Mouse (Mus musculus): ENCODE measurements around the gene Ttc39d. TPM values are rescaled to one million over a fixed set of nuclear protein-coding genes. Genes with fewer than 3 reads are reported as not detected.
A peak's percentile ranks its signal among the peaks of the same experiment; 100 is the strongest.
"Not testable (repeated sequence)": the region's sequence is repeated elsewhere in the genome, so short reads cannot be mapped to it uniquely, and the experiment has no call there.

Ttc39d gene
- polyA plus RNA-seq, 1 experiment: not detected

DNA sequence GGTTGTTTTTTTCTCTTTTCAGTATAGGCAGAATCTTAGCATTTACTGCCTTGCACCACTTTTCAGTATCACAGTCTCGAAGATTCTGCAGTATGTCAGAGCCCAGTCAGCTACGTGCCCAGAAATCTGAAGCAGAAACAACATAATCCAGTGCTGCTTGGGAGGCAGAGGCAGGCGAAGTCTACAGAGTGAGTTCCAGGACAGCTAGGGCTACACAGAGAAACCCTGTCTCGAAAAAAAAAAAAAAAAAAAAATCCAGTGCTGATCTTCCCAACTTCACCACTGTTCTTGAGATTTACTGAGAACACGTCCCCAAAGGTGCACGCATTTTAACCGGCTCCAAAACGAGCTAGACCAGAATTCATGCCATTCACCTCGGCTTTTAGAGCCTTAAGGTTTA, 16.6 kb downstream of the Ttc39d start:
- Histone ChIP-seq H3K4me3 (ENCODE audit: insufficient read depth, low read length) (peak overlapping the region; percentile 71), H3K27ac (ENCODE audit: insufficient read depth, low read depth, low read length) (peak overlapping the region; percentile 30; the same call in 1 of the 2 replicates), H3K4me1 (ENCODE audit: control insufficient read depth, insufficient read depth, low read length) (no peaks in the 10 kb centered on the region)
- TF ChIP-seq POLR2A (IDR thresholded peaks at IDR 0.05; ENCODE audit: borderline replicate concordance, low read depth, low read length): no peak
- no peak for TF ChIP-seq CTCF (IDR thresholded peaks at IDR 0.05; ENCODE audit: low read depth, low read length)

DNA sequence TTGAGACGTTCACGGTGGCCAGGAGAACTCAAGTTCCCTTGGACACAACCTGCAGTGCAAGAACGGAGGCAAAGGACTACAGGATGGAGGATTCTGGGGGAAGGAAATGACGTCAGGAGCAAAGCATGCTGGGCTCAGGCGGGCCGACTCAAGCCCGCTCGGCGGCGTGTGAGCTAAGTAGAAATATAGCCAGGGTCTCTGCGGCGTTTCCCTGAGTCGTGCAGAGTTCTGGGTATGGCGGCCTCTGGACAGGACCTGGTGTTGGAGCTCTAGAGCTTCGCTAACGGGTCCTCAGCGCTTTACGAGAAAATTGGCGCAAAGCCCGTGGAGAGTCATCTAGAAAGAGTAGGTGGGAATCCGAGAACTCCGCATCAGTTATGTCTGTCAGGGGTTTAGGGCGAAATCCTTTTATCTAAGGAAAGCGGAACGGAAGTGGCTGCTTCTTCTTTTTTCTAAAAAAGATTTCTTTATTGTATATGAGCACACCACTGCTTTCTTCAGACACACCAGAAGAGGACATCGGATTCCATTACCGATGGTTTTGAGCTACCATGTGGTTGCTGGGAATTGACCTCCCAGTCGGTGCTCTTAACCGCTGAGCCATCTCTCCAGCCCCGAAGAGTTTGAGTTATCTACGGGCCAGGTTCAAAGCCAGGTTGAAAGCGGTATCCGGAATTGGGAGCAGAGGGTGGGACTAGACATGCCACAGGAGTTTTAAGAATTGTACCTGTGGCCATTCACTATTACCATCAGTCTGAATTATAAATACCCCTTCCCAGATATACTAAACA, 17.3 kb downstream of the Ttc39d start, which contains the start of gene Gemin6:
Gene Gemin6 (plus strand): TSS at position 116 of the 791 bp plus-strand sequence.
- peak within 1 kb of the TSS; percentile 71 for H3K4me3 ChIP-seq (ENCODE audit: insufficient read depth, low read length)
- TF ChIP-seq POLR2A (IDR thresholded peaks at IDR 0.05; ENCODE audit: borderline replicate concordance, low read depth, low read length): peak; percentile 76; the same call in 1 of the 2 replicates
- no peak for TF ChIP-seq CTCF (IDR thresholded peaks at IDR 0.05; ENCODE audit: low read depth, low read length)
- peak within 1 kb of the TSS; percentile 70 for H3K27ac ChIP-seq (ENCODE audit: insufficient read depth, low read depth, low read length)
- 0 out of 2 replicates have a peak, but pooled peaks cover 4% of the 10 kb centered on the region for H3K4me1 ChIP-seq (ENCODE audit: control insufficient read depth, insufficient read depth, low read length)

DNA sequence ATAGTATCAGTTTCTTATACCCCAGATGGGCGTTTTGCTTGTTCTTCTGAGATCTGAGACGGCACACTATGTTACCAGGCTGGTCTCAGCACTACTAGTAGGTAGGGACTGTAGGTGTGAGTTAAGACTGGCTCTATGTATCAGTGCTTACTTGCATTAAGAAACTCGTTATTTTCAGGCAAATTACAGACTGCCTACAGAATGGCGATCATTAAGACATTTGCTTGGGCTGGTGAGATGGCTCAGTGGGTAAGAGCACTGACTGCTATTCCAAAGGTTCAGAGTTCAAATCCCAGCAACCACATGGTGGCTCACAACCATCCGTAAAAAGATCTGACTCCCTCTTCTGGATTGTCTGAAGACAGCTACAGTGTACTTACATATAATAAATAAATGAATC, 17.9 kb downstream of the Ttc39d start:
- Histone ChIP-seq H3K27ac (ENCODE audit: insufficient read depth, low read depth, low read length) (peak overlapping the region; percentile 70; the same call in 1 of the 2 replicates), H3K4me3 (ENCODE audit: insufficient read depth, low read length) (peak overlapping the region; percentile 71)
- H3K4me1 ChIP-seq (ENCODE audit: control insufficient read depth, insufficient read depth, low read length): not testable (repeated sequence)

DNA sequence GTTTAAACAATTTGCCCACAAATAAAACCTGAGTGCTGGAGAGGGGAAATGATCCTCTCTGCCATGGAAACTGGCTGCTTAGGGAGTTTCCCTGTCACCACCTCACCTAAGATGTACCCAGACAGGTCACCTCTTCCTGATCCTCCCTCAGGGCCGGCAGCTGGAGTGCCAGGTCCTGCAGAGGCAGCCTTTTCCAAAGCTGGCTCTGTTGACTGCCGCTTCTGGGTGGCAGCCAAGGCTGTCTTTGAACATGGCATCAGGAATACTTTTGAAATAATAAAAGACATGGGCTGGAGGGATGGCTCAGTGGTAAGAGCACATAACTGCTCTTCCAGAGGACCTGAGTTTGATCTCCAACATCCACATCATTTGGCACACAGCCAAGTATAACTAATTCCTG, 22.1 kb downstream of the Ttc39d start:
- TF ChIP-seq POLR2A (IDR thresholded peaks at IDR 0.05; ENCODE audit: borderline replicate concordance, low read depth, low read length) (no peak), CTCF (IDR thresholded peaks at IDR 0.05; ENCODE audit: low read depth, low read length) (no peak)
- peaks cover 9% of the 10 kb centered on the region for H3K4me1 ChIP-seq (ENCODE audit: control insufficient read depth, insufficient read depth, low read length)

DNA sequence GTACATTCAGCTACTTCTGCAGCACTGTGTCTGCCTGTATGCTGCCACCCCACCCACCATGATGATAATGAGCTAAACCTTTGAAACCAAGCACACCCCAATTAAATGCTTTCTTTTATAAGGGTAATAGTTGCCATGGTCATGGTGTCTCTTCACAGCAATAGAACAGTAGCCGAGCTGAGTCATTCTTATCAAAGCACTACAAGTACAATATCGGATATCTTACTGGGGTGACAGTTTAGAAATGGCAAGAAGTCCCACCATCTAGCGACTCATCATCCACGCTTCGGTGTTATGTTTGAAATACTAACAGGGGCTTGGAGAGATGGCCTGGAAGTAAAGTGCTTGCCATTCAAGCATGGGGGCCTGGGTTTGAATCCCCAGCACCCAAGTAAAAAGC, 26.6 kb downstream of the Ttc39d start:
- H3K4me1 ChIP-seq (ENCODE audit: control insufficient read depth, insufficient read depth, low read length): peaks cover 29% of the 10 kb centered on the region
- TF ChIP-seq POLR2A (IDR thresholded peaks at IDR 0.05; ENCODE audit: borderline replicate concordance, low read depth, low read length): no peak

More for the DNA sequence above, 22.1 kb downstream of the Ttc39d start:
- Histone ChIP-seq H3K4me3 (ENCODE audit: insufficient read depth, low read length) (no peak overlapping the region), H3K27ac (ENCODE audit: insufficient read depth, low read depth, low read length) (no peak overlapping the region)

DNA sequence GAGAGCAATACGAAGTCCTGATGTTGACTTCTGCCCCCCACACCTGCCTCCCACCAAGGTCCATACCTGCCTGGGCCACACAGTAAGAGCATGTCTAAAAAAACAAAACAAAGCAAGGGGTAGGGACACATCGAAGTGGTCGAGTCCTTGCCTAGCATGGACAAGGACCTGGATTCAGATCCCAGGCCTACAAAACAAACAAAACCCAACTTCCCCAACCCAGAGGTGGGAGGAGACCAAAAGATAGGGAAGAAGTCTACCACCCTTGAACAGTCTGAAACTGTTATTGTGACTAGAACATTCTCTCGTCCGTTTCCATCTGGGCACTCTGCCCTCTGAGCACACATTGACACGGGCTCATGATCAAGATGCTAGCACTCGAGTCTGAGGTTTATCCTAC, 27.1 kb downstream of the Ttc39d start:
- Histone ChIP-seq H3K4me1 (ENCODE audit: control insufficient read depth, insufficient read depth, low read length) (peaks cover 26% of the 10 kb centered on the region), H3K4me3 (ENCODE audit: insufficient read depth, low read length) (no peak overlapping the region), H3K27ac (ENCODE audit: insufficient read depth, low read depth, low read length) (no peak overlapping the region)
- TF ChIP-seq POLR2A (IDR thresholded peaks at IDR 0.05; ENCODE audit: borderline replicate concordance, low read depth, low read length) (no peak), CTCF (IDR thresholded peaks at IDR 0.05; ENCODE audit: low read depth, low read length) (no peak)

More for the DNA sequence above, 26.6 kb downstream of the Ttc39d start:
- no peak overlapping the region for H3K27ac ChIP-seq (ENCODE audit: insufficient read depth, low read depth, low read length)
- H3K4me3 ChIP-seq (ENCODE audit: insufficient read depth, low read length): no peak overlapping the region

DNA sequence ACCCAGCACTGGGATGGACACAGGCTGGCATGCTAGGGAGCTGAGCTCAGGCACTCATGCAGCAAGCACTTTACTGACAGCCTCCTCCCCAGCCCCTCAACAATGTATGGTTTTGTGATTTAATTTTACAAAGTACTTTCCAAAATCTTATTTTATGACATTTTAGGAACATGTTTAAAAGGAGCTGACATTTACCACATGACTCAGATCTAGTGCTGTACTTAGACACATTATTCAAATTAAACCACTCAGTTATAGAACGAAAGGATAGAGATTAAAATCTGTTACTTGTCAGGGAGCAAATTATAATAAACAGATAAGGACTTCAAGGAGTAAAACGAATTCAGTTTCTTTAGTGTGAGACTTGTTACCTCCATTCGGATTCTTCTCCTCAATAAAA, 28.2 kb downstream of the Ttc39d start:
- no peak overlapping the region for H3K27ac ChIP-seq (ENCODE audit: insufficient read depth, low read depth, low read length)
- no peak overlapping the region for H3K4me3 ChIP-seq (ENCODE audit: insufficient read depth, low read length)
- peaks cover 23% of the 10 kb centered on the region for H3K4me1 ChIP-seq (ENCODE audit: control insufficient read depth, insufficient read depth, low read length)
- TF ChIP-seq POLR2A (IDR thresholded peaks at IDR 0.05; ENCODE audit: borderline replicate concordance, low read depth, low read length) (no peak), CTCF (IDR thresholded peaks at IDR 0.05; ENCODE audit: low read depth, low read length) (no peak)

DNA sequence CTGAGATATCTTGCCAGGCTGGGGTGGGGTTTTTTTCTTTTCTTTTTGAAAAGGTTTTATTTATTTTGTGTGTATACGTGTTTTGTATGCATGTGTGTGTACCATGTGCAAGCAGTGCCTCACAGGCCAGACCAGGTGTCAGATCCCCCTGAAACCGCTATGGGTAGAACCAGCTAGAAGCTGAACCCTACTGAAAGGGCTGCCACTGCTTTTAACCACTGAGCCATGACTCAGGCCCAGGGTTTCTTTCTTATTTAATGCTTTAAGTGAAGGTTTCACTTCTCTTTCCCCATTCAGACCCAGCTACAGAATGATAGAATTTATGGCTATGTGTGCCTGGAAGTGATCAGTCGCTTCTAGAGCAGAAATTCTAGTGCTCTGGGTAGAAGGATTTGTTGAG, 29.5 kb downstream of the Ttc39d start:
- Histone ChIP-seq H3K4me1 (ENCODE audit: control insufficient read depth, insufficient read depth, low read length) (peaks cover 23% of the 10 kb centered on the region), H3K27ac (ENCODE audit: insufficient read depth, low read depth, low read length) (peak overlapping the region; percentile 56), H3K4me3 (ENCODE audit: insufficient read depth, low read length) (no peak overlapping the region)
- no peak for TF ChIP-seq POLR2A (IDR thresholded peaks at IDR 0.05; ENCODE audit: borderline replicate concordance, low read depth, low read length)
- TF ChIP-seq CTCF (IDR thresholded peaks at IDR 0.05; ENCODE audit: low read depth, low read length): no peak

DNA sequence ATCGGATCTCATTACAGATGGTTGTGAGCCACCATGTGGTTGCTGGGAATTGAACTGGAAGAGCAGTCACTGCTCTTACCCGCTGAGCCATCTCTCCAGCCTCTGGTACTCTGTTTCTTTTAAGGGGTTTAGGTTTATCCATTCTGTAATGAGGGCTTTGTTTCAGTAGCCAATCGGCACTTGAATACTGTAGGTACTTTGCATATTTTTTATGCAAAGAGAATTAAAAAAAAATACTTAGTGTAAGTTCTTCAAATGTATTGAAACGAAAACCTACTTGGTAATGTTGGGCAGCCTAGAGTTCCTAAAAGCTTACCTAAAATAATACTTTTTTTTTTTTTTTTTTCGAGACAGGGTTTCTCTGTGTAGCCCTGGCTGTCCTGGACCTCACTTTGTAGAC, 30.2 kb downstream of the Ttc39d start:
- peaks cover 23% of the 10 kb centered on the region for H3K4me1 ChIP-seq (ENCODE audit: control insufficient read depth, insufficient read depth, low read length)
- TF ChIP-seq CTCF (IDR thresholded peaks at IDR 0.05; ENCODE audit: low read depth, low read length): no peak
- TF ChIP-seq POLR2A (IDR thresholded peaks at IDR 0.05; ENCODE audit: borderline replicate concordance, low read depth, low read length): no peak
- no peak overlapping the region for H3K4me3 ChIP-seq (ENCODE audit: insufficient read depth, low read length)
- H3K27ac ChIP-seq (ENCODE audit: insufficient read depth, low read depth, low read length): no peak overlapping the region

DNA sequence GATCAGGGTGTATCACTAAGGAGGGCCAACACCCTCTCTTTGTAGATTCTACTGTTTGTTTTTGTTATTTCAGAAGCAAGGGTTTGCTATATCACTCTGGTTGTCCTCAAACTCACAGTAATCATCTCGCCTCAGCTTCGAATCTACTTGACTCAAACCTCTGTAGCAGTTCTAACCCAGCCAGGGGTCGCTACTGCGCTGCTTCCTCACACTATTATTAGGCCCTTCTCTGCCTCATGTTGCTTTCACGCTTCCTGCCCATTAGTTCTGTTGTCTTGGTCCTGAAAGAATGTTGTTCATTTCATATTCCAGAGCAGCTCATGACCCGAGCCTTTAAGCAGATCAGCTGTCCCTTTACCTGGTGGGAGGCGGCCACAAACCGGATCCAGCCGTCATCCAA, 34.3 kb downstream of the Ttc39d start:
- TF ChIP-seq POLR2A (IDR thresholded peaks at IDR 0.05; ENCODE audit: borderline replicate concordance, low read depth, low read length): no peak
- TF ChIP-seq CTCF (IDR thresholded peaks at IDR 0.05; ENCODE audit: low read depth, low read length): no peak
- no peak overlapping the region for H3K27ac ChIP-seq (ENCODE audit: insufficient read depth, low read depth, low read length)
- peaks cover 8% of the 10 kb centered on the region for H3K4me1 ChIP-seq (ENCODE audit: control insufficient read depth, insufficient read depth, low read length)
- H3K4me3 ChIP-seq (ENCODE audit: insufficient read depth, low read length): no peak overlapping the region
